Mouse (Mus musculus): Measurements from ENCODE around the gene Kif1b. TPM values are rescaled to one million over a fixed set of nuclear protein-coding genes. Genes with fewer than 3 reads are reported as not detected.

The Kif1b gene
- total and polyA plus RNA-seq, 3 experiments, result 10.0 to 27.6 (median 17.0) TPM

GRCm38 (mm10) chr4:149138515-149138914 is 169.0 kb downstream of the Kif1b start:
- H3K27me3 ChIP-seq (replicated peaks), result no peaks in the 10 kb centered on the region
- H3K4me3 ChIP-seq (replicated peaks in 1 of 3; ENCODE audit: low read depth in 2 of 3, low read length in 2 of 3, poor library complexity in 1 of 3), result no peak overlapping the region
- H3K79me2 ChIP-seq (replicated peaks; ENCODE audit: control insufficient read depth, extremely low read depth, insufficient read depth, poor library complexity, severe bottlenecking), result 0 out of 2 replicates have a peak, but pooled peaks cover 5% of the 10 kb centered on the region
- H3K36me3 ChIP-seq (replicated peaks in 1 of 2; ENCODE audit: control insufficient read depth in 1 of 2, insufficient read depth in 1 of 2, low read length in 1 of 2), result peaks cover 0 to 5% of the 10 kb centered on the region in 2 experiments
- no peak for TF ChIP-seq ELF1 (IDR thresholded peaks at IDR 0.05; ENCODE audit: low read depth, low read length)
- no peak for TF ChIP-seq UBTF (IDR thresholded peaks at IDR 0.05; ENCODE audit: low read depth, low read length)
- TF ChIP-seq MAFK (IDR thresholded peaks at IDR 0.05; ENCODE audit: insufficient replicate concordance, low read length), result no peak
- no peak for TF ChIP-seq POLR2A (IDR thresholded peaks at IDR 0.05; ENCODE audit: low read depth, low read length)
- TF ChIP-seq MEF2A (IDR thresholded peaks at IDR 0.05; ENCODE audit: borderline replicate concordance, low read depth, low read length), result no peak
- no peak for TF ChIP-seq CTCF (conservative IDR thresholded peaks at IDR 0.05 in 1 of 2, IDR thresholded peaks at IDR 0.05 in 1 of 2; ENCODE audit: low read depth in 2 of 2, low read length in 2 of 2)
- no peak for TF ChIP-seq E2F4 (IDR thresholded peaks at IDR 0.05; ENCODE audit: insufficient replicate concordance, low read depth, low read length)
- TF ChIP-seq BHLHE40 (IDR thresholded peaks at IDR 0.05; ENCODE audit: low read depth, low read length), result no peak
- no peak for TF ChIP-seq EP300 (IDR thresholded peaks at IDR 0.05; ENCODE audit: low read length)
- TF ChIP-seq SMC3 (IDR thresholded peaks at IDR 0.05; ENCODE audit: low read depth, low read length), result no peak
- no peak for TF ChIP-seq KAT2A (IDR thresholded peaks at IDR 0.05; ENCODE audit: insufficient replicate concordance, low read length)
- TF ChIP-seq PAX5 (IDR thresholded peaks at IDR 0.05; ENCODE audit: low read length), result no peak
- no peak for TF ChIP-seq HCFC1 (IDR thresholded peaks at IDR 0.05; ENCODE audit: low read depth, low read length)
- no peak for TF ChIP-seq ZC3H11A (IDR thresholded peaks at IDR 0.05; ENCODE audit: low read depth, low read length)
- TF ChIP-seq MAZ (IDR thresholded peaks at IDR 0.05; ENCODE audit: low read depth, low read length), result no peak
- no peak for TF ChIP-seq MYC (IDR thresholded peaks at IDR 0.05; ENCODE audit: low read depth, low read length)
- TF ChIP-seq USF2 (conservative IDR thresholded peaks at IDR 0.05; ENCODE audit: low read depth, low read length), result no peak
- no peak for TF ChIP-seq ZKSCAN1 (IDR thresholded peaks at IDR 0.05; ENCODE audit: borderline replicate concordance, low read depth, low read length)
- TF ChIP-seq CHD2 (IDR thresholded peaks at IDR 0.05; ENCODE audit: low read length), result no peak
- no peak overlapping the region for H3K27ac ChIP-seq (ENCODE audit: insufficient read depth, low read depth)
- peaks cover 0 to 22% of the 10 kb centered on the region in 2 experiments for H3K4me1 ChIP-seq (ENCODE audit: control insufficient read depth in 1 of 2, insufficient read depth in 2 of 2)
- H3K9ac ChIP-seq (ENCODE audit: insufficient read depth, low read depth), result no peak overlapping the region
- no peak overlapping the region for H3K4me2 ChIP-seq (ENCODE audit: insufficient read depth, low read depth, poor library complexity, severe bottlenecking)
- dilution Hi-C loops (cut with MboI; ENCODE audit: extremely low pct_ligation_motif_present, extremely low pct_unique_long_range_greater_than_20kb, low sequenced_read_pairs), result no loop called here
- no peak for DNase-seq (ENCODE audit: extremely low read depth)
- in situ Hi-C loops (cut with MboI; ENCODE audit: low pct_ligation_motif_present, low pct_unique_long_range_greater_than_20kb, low sequenced_read_pairs), result no loop called here
- peaks cover 5% of the 10 kb centered on the region for H3K9me3 ChIP-seq (replicated peaks; ENCODE audit: low read length)

- in situ Hi-C loops (cut with MboI; ENCODE audit: low pct_ligation_motif_present, low pct_unique_long_range_greater_than_20kb, low sequenced_read_pairs) (no loop called here), dilution Hi-C loops (cut with MboI; ENCODE audit: extremely low pct_ligation_motif_present, extremely low pct_unique_long_range_greater_than_20kb, low sequenced_read_pairs) (no loop called here)
- Histone ChIP-seq H3K9me3 (replicated peaks; ENCODE audit: low read length) (peaks cover 5% of the 10 kb centered on the region), H3K4me3 (replicated peaks in 1 of 3; ENCODE audit: low read depth in 2 of 3, low read length in 2 of 3, poor library complexity in 1 of 3) (peak within 1 kb of the TSS; percentile 68 to 83 (median 76)), H3K36me3 (replicated peaks in 1 of 2; ENCODE audit: control insufficient read depth in 1 of 2, insufficient read depth in 1 of 2, low read length in 1 of 2) (peaks cover 0 to 5% of the 10 kb centered on the region in 2 experiments), H3K79me2 (replicated peaks; ENCODE audit: control insufficient read depth, extremely low read depth, insufficient read depth, poor library complexity, severe bottlenecking) (0 out of 2 replicates have a peak, but pooled peaks cover 5% of the 10 kb centered on the region), H3K4me1 (ENCODE audit: control insufficient read depth in 1 of 2, insufficient read depth in 2 of 2) (peaks cover 5 to 35% of the 10 kb centered on the region in 2 experiments), H3K27me3 (replicated peaks) (no peaks in the 10 kb centered on the region), H3K9ac (ENCODE audit: insufficient read depth, low read depth) (peak within 1 kb of the TSS; percentile 45), H3K27ac (ENCODE audit: insufficient read depth, low read depth) (peak within 1 kb of the TSS; percentile 30; the same call in 1 of the 2 replicates), H3K4me2 (ENCODE audit: insufficient read depth, low read depth, poor library complexity, severe bottlenecking) (peak within 1 kb of the TSS; percentile 34)
- DNase-seq (ENCODE audit: extremely low read depth), result peak; percentile 90
- no peak; the same call in 1 of the 2 replicates for TF ChIP-seq RCOR1 (conservative IDR thresholded peaks at IDR 0.05; ENCODE audit: low read depth, low read length)
- TF ChIP-seq CTCF (conservative IDR thresholded peaks at IDR 0.05 in 1 of 2, IDR thresholded peaks at IDR 0.05 in 1 of 2; ENCODE audit: low read depth in 2 of 2, low read length in 2 of 2), result peak; percentile 43 to 93; a peak in 3 of 4 replicates
- TF ChIP-seq USF2 (conservative IDR thresholded peaks at IDR 0.05; ENCODE audit: low read depth, low read length), result no peak; the same call in 1 of the 2 replicates
- peak; percentile 75 for TF ChIP-seq POLR2A (IDR thresholded peaks at IDR 0.05; ENCODE audit: low read depth, low read length)
- TF ChIP-seq CHD2 (IDR thresholded peaks at IDR 0.05; ENCODE audit: low read length), result no peak
- peak; percentile 69; the same call in 1 of the 2 replicates for TF ChIP-seq NELFE (IDR thresholded peaks at IDR 0.05; ENCODE audit: low read depth, low read length)
- peak; percentile 95 for TF ChIP-seq SIN3A (IDR thresholded peaks at IDR 0.05; ENCODE audit: low read length)
- TF ChIP-seq ELF1 (IDR thresholded peaks at IDR 0.05; ENCODE audit: low read depth, low read length), result peak; percentile 79
- no peak for TF ChIP-seq GABPA (IDR thresholded peaks at IDR 0.05; ENCODE audit: insufficient replicate concordance, low read depth, low read length)
- no peak for TF ChIP-seq POLR2AphosphoS2 (IDR thresholded peaks at IDR 0.05; ENCODE audit: low read depth, low read length)
- no peak for TF ChIP-seq MAFK (IDR thresholded peaks at IDR 0.05; ENCODE audit: insufficient replicate concordance, low read length)
- no peak for TF ChIP-seq EP300 (IDR thresholded peaks at IDR 0.05; ENCODE audit: low read length)
- peak; percentile 78; the same call in 1 of the 2 replicates for TF ChIP-seq MEF2A (IDR thresholded peaks at IDR 0.05; ENCODE audit: borderline replicate concordance, low read depth, low read length)
- TF ChIP-seq BHLHE40 (IDR thresholded peaks at IDR 0.05; ENCODE audit: low read depth, low read length), result peak; percentile 66
- TF ChIP-seq ETS1 (conservative IDR thresholded peaks at IDR 0.05; ENCODE audit: low read depth, low read length), result peak; percentile 30; the same call in 1 of the 2 replicates
- no peak for TF ChIP-seq ZMIZ1 (IDR thresholded peaks at IDR 0.05; ENCODE audit: low read depth, low read length)
- no peak for TF ChIP-seq ZNF384 (IDR thresholded peaks at IDR 0.05; ENCODE audit: low read depth, low read length)
- TF ChIP-seq IRF4 (IDR thresholded peaks at IDR 0.05; ENCODE audit: low read depth, low read length), result peak; percentile 50; the same call in 1 of the 2 replicates
- no peak for TF ChIP-seq USF1 (IDR thresholded peaks at IDR 0.05; ENCODE audit: low read depth, low read length)
Measured at GRCm38 (mm10) chr4:149136982-149137770, 170.3 kb downstream of the Kif1b start, which contains the start of gene Cenps. TSS of gene Cenps (minus strand) at chr4:149137629.
